Mouse (Mus musculus): ENCODE data around the gene Map4k4. TPM values are rescaled to one million over a fixed set of nuclear protein-coding genes. Genes with fewer than 3 reads are reported as not detected.

The Map4k4 gene
- polyA plus RNA-seq, 1 experiment from 2014 or later = 2.2 TPM

Other genes starting within 250 kb of the Map4k4 start
- gene Creg2, start 249.4 kb upstream of the Map4k4 start, polyA plus RNA-seq (2015; fragmentation: Nextera tagmentation; extraction: Ambion mirVana) = not detected in 2 replicates
- gene Rfx8, start 179.9 kb upstream of the Map4k4 start, polyA plus RNA-seq (2015; fragmentation: Nextera tagmentation; extraction: Ambion mirVana) = 0.13 and 0.14 TPM in 2 replicates
- not detected in 2 replicates for gene Gm3646, start 95.6 kb upstream of the Map4k4 start, polyA plus RNA-seq (2015; fragmentation: Nextera tagmentation; extraction: Ambion mirVana)
- 1.9 and 2.0 TPM in 2 replicates for gene Il1r2, start 173.2 kb downstream of the Map4k4 start, polyA plus RNA-seq (2015; fragmentation: Nextera tagmentation; extraction: Ambion mirVana)